Mouse (Mus musculus): Measurements from ENCODE around the gene Thrb.

Gene Thrb

GRCm38 (mm10) chr14:17954038-17954437, 294.0 kb downstream of the Thrb start:
- no peak for DNase-seq (ENCODE audit: low spot score)

DNA sequence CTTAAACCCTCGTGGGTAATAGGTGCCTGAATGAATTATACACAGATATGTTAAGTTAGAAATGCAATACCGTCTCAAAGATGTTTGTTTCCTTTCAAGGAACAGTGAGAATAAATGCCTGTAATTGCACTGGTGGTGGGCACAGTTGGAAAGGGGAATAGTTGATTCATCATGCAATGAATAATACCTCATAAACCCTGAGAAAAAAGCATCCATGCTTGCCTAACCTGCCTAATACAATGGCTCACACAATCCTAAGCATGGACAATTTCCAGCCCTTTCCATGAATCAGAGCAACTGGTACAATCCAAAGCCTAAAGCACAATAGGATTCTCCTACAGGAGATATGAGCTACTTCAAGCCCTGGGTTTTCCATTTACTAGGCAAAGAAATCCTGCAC, 299.8 kb downstream of the Thrb start:
- no peak for DNase-seq (ENCODE audit: low spot score)

GRCm38 (mm10) chr14:17967117-17967726, 307.2 kb downstream of the Thrb start:
- DNase-seq (ENCODE audit: low spot score), result peak; percentile 25

GRCm38 (mm10) chr14:17972132-17972531, 312.1 kb downstream of the Thrb start:
- no peak for DNase-seq (ENCODE audit: low spot score)

DNA sequence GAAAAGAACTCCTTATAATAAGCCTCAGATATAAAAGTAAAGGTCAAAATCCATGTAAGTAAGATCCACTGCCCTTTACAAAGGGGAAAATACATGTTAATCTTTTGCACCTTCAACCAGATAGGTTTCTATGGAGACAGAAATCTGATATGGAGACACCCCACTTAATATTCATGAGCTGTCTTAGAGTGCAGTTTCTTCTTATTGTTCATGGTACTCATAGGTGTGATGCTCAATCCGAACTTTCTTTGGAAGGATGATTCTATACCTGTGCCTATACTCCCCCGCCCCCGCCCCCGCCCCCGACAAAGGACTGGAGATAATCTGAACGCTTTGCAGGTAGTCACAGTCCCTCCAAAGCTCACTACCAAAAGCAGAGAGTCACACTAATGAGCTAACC, 312.6 kb downstream of the Thrb start:
- DNase-seq (ENCODE audit: low spot score), result no peak

GRCm38 (mm10) chr14:17975786-17976185, 315.7 kb downstream of the Thrb start:
- DNase-seq (ENCODE audit: low spot score), result no peak

DNA sequence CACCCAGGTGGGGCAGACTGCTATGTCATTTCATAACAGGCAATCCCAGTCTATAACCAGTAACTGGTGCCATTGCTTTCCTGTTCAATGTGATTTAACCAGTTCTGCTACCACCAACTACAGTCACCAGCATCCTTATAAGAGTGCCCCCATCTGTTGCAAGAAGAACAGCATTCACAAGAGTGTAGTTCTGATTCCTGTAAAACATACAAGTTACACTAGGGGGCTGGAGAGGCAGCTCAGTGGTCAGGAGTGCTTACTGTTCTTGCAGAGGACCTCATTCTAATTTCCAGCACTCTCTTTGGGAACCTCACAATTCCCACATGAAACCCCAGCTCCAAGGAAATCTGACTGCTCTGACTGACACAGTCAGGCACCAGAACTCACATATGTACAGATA, 318.2 kb downstream of the Thrb start:
- no peak for DNase-seq (ENCODE audit: low spot score)

DNA sequence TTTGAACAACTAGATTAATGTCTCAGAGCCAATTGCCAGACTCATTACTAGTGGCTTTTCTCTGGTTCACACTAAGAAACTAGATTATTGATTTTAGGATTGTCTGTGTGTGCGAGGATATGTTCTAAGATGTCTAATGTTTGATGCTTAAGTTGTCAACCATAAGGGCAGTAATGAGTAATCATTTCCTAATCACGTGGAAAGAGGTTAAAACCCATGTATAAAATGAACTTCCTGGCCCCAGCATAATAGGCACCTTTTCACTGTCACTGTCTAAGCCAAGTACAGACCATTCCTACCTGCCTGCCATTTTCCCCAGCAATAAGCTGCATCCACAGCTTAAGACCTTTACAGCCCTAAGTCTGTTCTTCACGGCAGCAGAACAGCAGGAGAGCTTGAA, 321.2 kb downstream of the Thrb start:
- DNase-seq (ENCODE audit: low spot score), result no peak

DNA sequence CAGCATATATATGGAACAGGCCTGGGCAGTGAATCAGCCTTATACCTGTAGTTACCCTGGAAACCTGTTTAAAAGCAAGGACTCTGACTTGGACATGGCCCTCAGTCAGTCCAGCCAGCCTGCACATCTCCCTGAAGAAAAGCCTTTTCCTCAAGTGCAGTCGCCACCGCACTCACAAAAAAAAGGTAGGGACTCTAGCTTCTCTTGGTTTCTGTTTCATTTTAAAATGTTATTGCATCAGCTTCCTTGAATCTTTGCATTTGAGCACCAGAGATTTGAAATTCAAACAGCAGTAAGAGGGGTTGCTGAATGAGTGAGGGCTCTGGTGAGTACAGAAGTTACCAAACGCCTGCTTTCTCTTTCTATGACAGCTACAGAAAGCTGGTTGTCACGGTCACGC, 322.0 kb downstream of the Thrb start:
- DNase-seq (ENCODE audit: low spot score), result no peak

GRCm38 (mm10) chr14:17983390-17983789, 323.3 kb downstream of the Thrb start:
- no peak for DNase-seq (ENCODE audit: low spot score)

GRCm38 (mm10) chr14:17983839-17984238, 323.8 kb downstream of the Thrb start:
- no peak for DNase-seq (ENCODE audit: low spot score)

GRCm38 (mm10) chr14:17988580-17988979, 328.5 kb downstream of the Thrb start:
- DNase-seq (ENCODE audit: low spot score), result no peak

DNA sequence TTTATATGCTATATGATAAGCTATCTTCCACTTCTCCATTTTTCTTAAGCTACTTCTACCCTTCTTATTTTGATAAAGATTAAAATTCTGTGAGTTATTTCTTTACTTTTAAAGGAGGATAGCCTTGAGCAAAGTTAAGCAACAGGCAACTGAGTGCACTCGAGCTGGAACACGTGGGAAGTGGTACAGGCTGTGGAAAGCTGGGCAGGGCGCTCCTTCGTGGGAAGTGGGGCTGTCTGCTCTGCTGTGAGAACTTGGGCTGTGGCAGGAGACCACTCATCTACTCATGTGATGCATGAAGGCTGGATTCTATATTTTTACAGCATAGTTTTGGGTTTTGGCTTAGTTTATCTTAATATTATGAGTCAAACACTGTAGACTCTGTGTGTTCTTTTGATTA, 329.1 kb downstream of the Thrb start:
- no peak for DNase-seq (ENCODE audit: low spot score)

- no peak for DNase-seq (ENCODE audit: low spot score)
Measured at GRCm38 (mm10) chr14:17990186-17990585, 330.1 kb downstream of the Thrb start.

GRCm38 (mm10) chr14:18001886-18002285, 341.8 kb downstream of the Thrb start:
- DNase-seq (ENCODE audit: low spot score), result peak; percentile 83

GRCm38 (mm10) chr14:18003686-18004085, 343.6 kb downstream of the Thrb start:
- DNase-seq (ENCODE audit: low spot score), result no peak

- DNase-seq (ENCODE audit: low spot score), result no peak
Measured at GRCm38 (mm10) chr14:18008524-18008923, 348.5 kb downstream of the Thrb start.

- no peak for DNase-seq (ENCODE audit: low spot score)
Measured at GRCm38 (mm10) chr14:18016604-18017003, 356.5 kb downstream of the Thrb start.

- DNase-seq (ENCODE audit: low spot score), result no peak
Measured at GRCm38 (mm10) chr14:18020128-18020527, 360.1 kb downstream of the Thrb start.

GRCm38 (mm10) chr14:18020636-18021035, 360.6 kb downstream of the Thrb start:
- no peak for DNase-seq (ENCODE audit: low spot score)

DNA sequence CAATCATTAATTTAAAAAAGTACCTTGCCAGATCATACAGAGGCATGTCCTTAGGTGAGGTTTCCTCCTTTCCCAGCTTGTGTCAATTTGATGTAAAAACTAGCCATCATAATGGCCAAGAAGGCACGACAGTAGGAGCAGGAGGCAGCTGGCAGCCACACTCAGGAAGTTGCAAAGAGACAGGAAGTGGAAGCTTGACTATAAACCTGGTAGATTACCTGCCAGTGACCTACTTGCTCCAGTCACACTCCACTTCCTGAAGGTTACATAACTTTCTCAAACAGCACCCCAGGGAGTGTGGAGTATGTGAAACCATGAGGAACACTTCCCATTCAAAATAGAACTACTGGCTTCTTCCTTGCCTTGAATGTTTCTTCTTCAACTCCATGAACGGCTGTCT, 361.7 kb downstream of the Thrb start:
- peak; percentile 44 for DNase-seq (ENCODE audit: low spot score)

DNA sequence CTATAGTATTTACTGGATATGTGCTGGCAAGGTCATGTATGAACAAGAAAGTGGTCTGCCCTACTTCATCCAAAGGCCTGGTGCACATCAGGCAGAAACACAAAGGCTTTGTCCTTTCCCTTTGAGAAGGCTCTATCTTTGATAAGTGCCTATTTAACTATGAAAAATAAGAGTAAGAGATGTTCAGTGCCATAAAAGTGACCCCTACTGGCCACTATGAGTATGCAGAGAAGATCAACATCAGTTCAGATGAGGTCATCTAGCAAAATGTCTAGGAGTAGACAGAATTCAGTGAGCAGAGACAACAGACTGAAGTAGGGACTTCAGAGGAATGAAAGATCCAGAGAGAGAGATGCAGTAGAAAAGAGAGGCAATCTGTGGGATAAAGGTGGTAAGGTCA, 362.3 kb downstream of the Thrb start:
- DNase-seq (ENCODE audit: low spot score), result peak; percentile 16

DNA sequence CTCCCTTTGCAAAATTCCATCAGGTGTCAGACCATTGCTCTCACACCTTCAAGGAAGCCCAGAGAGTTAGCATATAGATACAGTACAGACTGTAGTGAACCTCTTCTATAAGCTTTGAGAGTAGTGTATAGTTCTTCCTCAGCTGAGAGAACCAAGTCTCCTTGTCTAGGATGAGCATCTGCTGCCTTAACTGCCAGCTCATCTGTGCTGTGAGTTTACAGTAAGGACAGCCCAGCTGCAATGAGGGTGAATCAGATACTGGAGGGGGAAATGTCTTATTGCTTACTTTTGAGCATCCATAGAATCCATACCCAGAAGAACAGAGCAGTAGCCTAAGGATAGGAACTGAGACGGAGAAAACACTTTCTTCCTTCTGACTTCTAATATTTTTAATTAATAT, 367.8 kb downstream of the Thrb start:
- no peak for DNase-seq (ENCODE audit: low spot score)

DNA sequence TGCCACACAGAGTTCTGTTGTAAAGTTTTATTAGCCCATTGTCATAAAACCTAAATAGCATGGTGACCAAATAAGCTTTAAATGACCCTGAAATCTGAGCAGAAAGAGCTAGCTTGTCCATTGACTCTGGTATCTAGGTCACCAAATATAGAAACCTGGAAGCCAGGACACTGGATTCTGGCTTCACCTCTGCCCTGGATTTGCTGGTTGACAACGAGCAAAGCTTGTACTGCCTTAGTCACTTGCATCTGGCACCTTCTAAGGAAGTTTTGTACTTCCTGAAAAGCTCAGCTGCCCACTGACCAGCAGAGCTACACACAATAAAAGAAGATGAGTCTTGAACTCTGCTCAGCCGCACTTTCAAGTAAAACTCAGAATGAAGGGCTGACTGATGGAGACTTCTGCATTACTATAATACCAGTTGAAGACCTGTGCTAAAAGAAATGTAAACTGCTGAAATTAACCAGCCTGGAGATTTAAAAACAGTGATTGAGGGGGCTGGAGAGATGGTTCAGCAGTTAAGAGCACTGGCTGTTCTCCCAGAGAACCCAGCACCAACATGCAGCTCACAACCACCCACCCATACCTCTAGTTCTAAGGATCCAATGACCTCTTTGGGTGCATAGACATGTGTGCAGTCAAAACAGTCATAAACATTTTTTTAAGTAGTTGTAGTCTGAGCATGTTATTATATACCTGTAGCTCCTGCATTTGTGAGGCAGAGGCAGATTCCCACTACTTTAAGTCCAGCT, 369.3 kb downstream of the Thrb start:
- DNase-seq (ENCODE audit: low spot score), result no peak

Measured in T-cell, adult 2 months (primary cell).